Mouse (Mus musculus): Measurements from ENCODE around the gene Lingo4. TPM values are rescaled to one million over a fixed set of nuclear protein-coding genes. Genes with fewer than 3 reads are reported as not detected.

Lingo4 gene
- total RNA-seq (2021): under 1 TPM; 0.72 to 0.97 TPM

- intact Hi-C loops (cut with DNase I): no loop called here
- no peak for DNase-seq (ENCODE audit: low spot score in 2 of 2)
Measured at GRCm38 (mm10) chr3:94398217-94398616, at the start of gene Lingo4. TSS of gene Lingo4 (plus strand) at chr3:94398517.

- intact Hi-C loops (cut with DNase I): loop anchor here (10.0 kb wide), 1 partner anchor 244 kb away; no protein-coding TSS in a partner anchor
- no peak for DNase-seq (ENCODE audit: low spot score in 2 of 2)
Measured at GRCm38 (mm10) chr3:94360812-94361211, 37.5 kb upstream of the Lingo4 start.

- intact Hi-C loops (cut with DNase I): loop anchor here (10.0 kb wide), 1 partner anchor 243 kb away; no protein-coding TSS in a partner anchor
- no peak for DNase-seq (ENCODE audit: low spot score in 2 of 2)
Measured at GRCm38 (mm10) chr3:94362138-94362537, 36.2 kb upstream of the Lingo4 start, which contains the start of gene C2cd4d. TSS of gene C2cd4d (plus strand) at chr3:94362438.

- intact Hi-C loops (cut with DNase I): loop anchor here (10.0 kb wide), 1 partner anchor 241 kb away; no protein-coding TSS in a partner anchor
- DNase-seq (ENCODE audit: low spot score in 2 of 2): peak in 1 of 2 experiments; percentile 49
Measured at GRCm38 (mm10) chr3:94363291-94364153, 34.8 kb upstream of the Lingo4 start.

GRCm38 (mm10) chr3:94364154-94364526 lies 34.2 kb upstream of the Lingo4 start:
- DNase-seq (ENCODE audit: low spot score in 2 of 2): no peak
- intact Hi-C loops (cut with DNase I): loop anchor here (10.0 kb wide), 1 partner anchor 241 kb away; no protein-coding TSS in a partner anchor

- intact Hi-C loops (cut with DNase I): loop anchor here (2.0 to 10.0 kb wide), 3 partner anchors 46 to 238 kb away; partner anchors contain the start of genes Mrpl9, Oaz3 and Tdrkh
Measured at GRCm38 (mm10) chr3:94366761-94367160, 31.6 kb upstream of the Lingo4 start.

GRCm38 (mm10) chr3:94367511-94367910 lies 30.8 kb upstream of the Lingo4 start:
- intact Hi-C loops (cut with DNase I): loop anchor here (2.0 to 10.0 kb wide), 3 partner anchors 45 to 237 kb away; partner anchors contain the start of genes Mrpl9, Oaz3 and Tdrkh
- DNase-seq (ENCODE audit: low spot score in 2 of 2): no peak

More at GRCm38 (mm10) chr3:94366761-94367160, 31.6 kb upstream of the Lingo4 start:
- peak; percentile 75 to 82 for DNase-seq (ENCODE audit: low spot score in 2 of 2)

GRCm38 (mm10) chr3:94368631-94369030 lies 29.7 kb upstream of the Lingo4 start:
- no peak for DNase-seq (ENCODE audit: low spot score in 2 of 2)
- intact Hi-C loops (cut with DNase I): loop anchor here (5.0 to 10.0 kb wide), 2 partner anchors 44 to 236 kb away; partner anchors contain the start of gene Tdrkh

- no peak for DNase-seq (ENCODE audit: low spot score in 2 of 2)
Measured at GRCm38 (mm10) chr3:94369709-94370108, 28.6 kb upstream of the Lingo4 start.

GRCm38 (mm10) chr3:94371637-94372036 lies 26.7 kb upstream of the Lingo4 start:
- DNase-seq (ENCODE audit: low spot score in 2 of 2): peak in 1 of 2 experiments; percentile 17
- intact Hi-C loops (cut with DNase I): no loop called here

More at GRCm38 (mm10) chr3:94369709-94370108, 28.6 kb upstream of the Lingo4 start:
- intact Hi-C loops (cut with DNase I): loop anchor here (5.0 to 10.0 kb wide), 2 partner anchors 43 to 235 kb away; partner anchors contain the start of gene Tdrkh

- intact Hi-C loops (cut with DNase I): no loop called here
- DNase-seq (ENCODE audit: low spot score in 2 of 2): no peak
Measured at GRCm38 (mm10) chr3:94372038-94372437, 26.3 kb upstream of the Lingo4 start.

GRCm38 (mm10) chr3:94372641-94373040 lies 25.7 kb upstream of the Lingo4 start, which contains the start of gene Rorc:
TSS of gene Rorc (plus strand) at chr3:94372794.
- intact Hi-C loops (cut with DNase I): no loop called here
- DNase-seq (ENCODE audit: low spot score in 2 of 2): no peak

- DNase-seq (ENCODE audit: low spot score in 2 of 2): no peak
- intact Hi-C loops (cut with DNase I): no loop called here
Measured at GRCm38 (mm10) chr3:94373090-94373489, 25.2 kb upstream of the Lingo4 start.

- DNase-seq (ENCODE audit: low spot score in 2 of 2): no peak
- intact Hi-C loops (cut with DNase I): no loop called here
Measured at GRCm38 (mm10) chr3:94373597-94374011, 24.7 kb upstream of the Lingo4 start.

GRCm38 (mm10) chr3:94374636-94375035 lies 23.7 kb upstream of the Lingo4 start:
- no peak for DNase-seq (ENCODE audit: low spot score in 2 of 2)
- intact Hi-C loops (cut with DNase I): no loop called here

- DNase-seq (ENCODE audit: low spot score in 2 of 2): no peak
- intact Hi-C loops (cut with DNase I): no loop called here
Measured at GRCm38 (mm10) chr3:94375146-94375545, 23.2 kb upstream of the Lingo4 start.

GRCm38 (mm10) chr3:94375861-94376260 lies 22.5 kb upstream of the Lingo4 start:
- intact Hi-C loops (cut with DNase I): no loop called here
- DNase-seq (ENCODE audit: low spot score in 2 of 2): no peak

GRCm38 (mm10) chr3:94377028-94377923 lies 21.0 kb upstream of the Lingo4 start:
- intact Hi-C loops (cut with DNase I): no loop called here

GRCm38 (mm10) chr3:94379831-94380510 lies 18.3 kb upstream of the Lingo4 start:
- DNase-seq (ENCODE audit: low spot score in 2 of 2): peak in 1 of 2 experiments; percentile 17
- intact Hi-C loops (cut with DNase I): no loop called here

More at GRCm38 (mm10) chr3:94377028-94377923, 21.0 kb upstream of the Lingo4 start:
- DNase-seq (ENCODE audit: low spot score in 2 of 2): no peak
